ENCODE assay signal across 8 mouse cellular contexts in the genomic region with DNA sequence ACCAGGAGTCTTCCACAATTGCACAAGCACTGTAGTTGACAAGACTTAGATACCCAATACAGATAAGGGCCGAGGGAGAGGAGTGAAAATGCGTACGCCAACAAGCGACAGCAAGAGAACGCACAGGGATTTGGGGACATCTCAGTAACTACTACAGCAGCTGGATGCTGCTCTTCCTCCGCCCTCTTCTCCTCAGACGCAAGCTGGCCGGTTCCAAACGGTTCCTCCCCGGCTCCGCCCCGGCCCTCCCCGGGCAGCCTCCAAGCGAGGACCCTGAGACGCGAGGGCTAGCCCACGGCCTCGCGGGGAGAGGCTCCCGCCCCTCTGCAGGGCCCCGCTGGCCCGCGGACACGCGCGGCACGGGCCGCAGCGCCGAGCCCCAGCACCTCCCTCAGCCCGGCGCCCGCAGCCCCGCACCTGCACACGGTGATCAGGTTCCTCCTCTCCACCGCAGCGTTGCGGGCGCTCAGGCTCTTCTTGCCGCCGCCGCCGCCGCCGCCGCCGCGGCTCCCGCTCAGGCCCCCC. TPM values are rescaled to one million over a fixed set of nuclear protein-coding genes. Genes with fewer than 3 reads are reported as not detected.
DNase-seq lines count a peak whose midpoint lies in the region; ATAC-seq and TF ChIP-seq lines count a peak whose summit lies in the region.

No protein-coding gene starts in this region.

- TF ChIP-seq POLR2A in brain, embryonic 14.5 days (IDR thresholded peaks at IDR 0.05; ENCODE audit: borderline replicate concordance, extremely low read depth, insufficient read depth, insufficient read length, poor library complexity, severe bottlenecking): 0 out of 2 replicates have a peak, but pooled peaks have one; percentile 24
- TF ChIP-seq POLR2A in liver, adult 2 months (IDR thresholded peaks at IDR 0.05; ENCODE audit: extremely low read depth, insufficient read depth, low read length): no peak

- no peaks in the 10 kb centered on the region for H3K9me3 ChIP-seq in forebrain, embryonic 10.5 days
- no peaks in the 10 kb centered on the region for H3K9me3 ChIP-seq in heart, embryonic 16.5 days (replicated peaks; ENCODE audit: control insufficient read depth, low read length)
- H3K9me3 ChIP-seq in midbrain, postnatal 0 days (ENCODE audit: low read length): no peaks in the 10 kb centered on the region

- TF ChIP-seq CTCF in brain, embryonic 14.5 days (IDR thresholded peaks at IDR 0.05; ENCODE audit: borderline replicate concordance, extremely low read depth, insufficient read depth, insufficient read length): no peak
- TF ChIP-seq CTCF in liver, adult 2 months (IDR thresholded peaks at IDR 0.05; ENCODE audit: low read depth, low read length): no peak
- TF ChIP-seq CTCF in midbrain, postnatal 0 days (IDR thresholded peaks at IDR 0.05): no peak

- peaks cover 7% of the 10 kb centered on the region; the same call in 1 of the 2 replicates for H3K27me3 ChIP-seq in forebrain, embryonic 10.5 days (ENCODE audit: poor library complexity, severe bottlenecking)
- H3K27me3 ChIP-seq in heart, embryonic 16.5 days (ENCODE audit: control insufficient read depth, insufficient read depth, low read length): no peaks in the 10 kb centered on the region; the same call in 1 of the 2 replicates
- H3K27me3 ChIP-seq in liver, adult 2 months (ENCODE audit: control insufficient read depth, insufficient read depth, low read length): no peaks in the 10 kb centered on the region
- no peaks in the 10 kb centered on the region for H3K27me3 ChIP-seq in midbrain, postnatal 0 days (ENCODE audit: insufficient read depth, low read length)
- H3K27me3 ChIP-seq in splenic B cell, adult 2 months (ENCODE audit: control insufficient read depth, insufficient read depth, low read length, poor library complexity, severe bottlenecking): no peaks in the 10 kb centered on the region

- peak overlapping the region; percentile 93 for H3K4me3 ChIP-seq in forebrain, embryonic 10.5 days
- H3K4me3 ChIP-seq in heart, embryonic 16.5 days (ENCODE audit: low read length): peak overlapping the region; percentile 89
- H3K4me3 ChIP-seq in liver, adult 2 months (ENCODE audit: insufficient read depth, low read depth, low read length): peak overlapping the region; percentile 95
- H3K4me3 ChIP-seq in midbrain, postnatal 0 days (ENCODE audit: low read depth, low read length): peak overlapping the region; percentile 95

- ATAC-seq in heart, embryonic 16.5 days (replicated peaks; ENCODE audit: extremely low read depth, insufficient read depth, low FRiP score): peak; percentile 38
- peak; percentile 78 for ATAC-seq in midbrain, postnatal 0 days (ENCODE audit: low FRiP score)

- H3K79me2 ChIP-seq in liver, adult 2 months (ENCODE audit: control insufficient read depth, insufficient read depth, low read length): no peaks in the 10 kb centered on the region

- peak overlapping the region; percentile 100 for H3K4me2 ChIP-seq in heart, embryonic 16.5 days (ENCODE audit: low read depth, low read length)
- H3K4me2 ChIP-seq in midbrain, postnatal 0 days (ENCODE audit: low read depth, low read length, poor library complexity, severe bottlenecking): peak overlapping the region; percentile 75

- peak overlapping the region; percentile 77 for H3K9ac ChIP-seq in heart, embryonic 16.5 days (ENCODE audit: low read length)
- peak overlapping the region; percentile 75 for H3K9ac ChIP-seq in liver, adult 2 months (ENCODE audit: low read depth, low read length)
- peak overlapping the region; percentile 99 for H3K9ac ChIP-seq in midbrain, postnatal 0 days (replicated peaks; ENCODE audit: low read length, poor library complexity, severe bottlenecking)

- peak; percentile 71 for DNase-seq in CD4-positive, CD25-positive, alpha-beta regulatory T cell, adult 2 months (ENCODE audit: low read depth, low spot score)
- DNase-seq in brain, embryonic 14.5 days (ENCODE audit: low read depth): peak; percentile 79
- DNase-seq in forebrain, embryonic 10.5 days (ENCODE audit: extremely low spot score, low spot score): peak; percentile 49
- peak; percentile 46 for DNase-seq in kidney, postnatal 14 days
- peak; percentile 58 for DNase-seq in liver, adult 2 months (ENCODE audit: extremely low read depth, low read depth, low spot score)
- DNase-seq in midbrain, postnatal 0 days (ENCODE audit: low spot score): peak; percentile 71
- peak; percentile 53 for DNase-seq in splenic B cell, adult 2 months (ENCODE audit: low read depth, low spot score)

- H3K36me3 ChIP-seq in forebrain, embryonic 10.5 days (replicated peaks): no peaks in the 10 kb centered on the region
- no peaks in the 10 kb centered on the region for H3K36me3 ChIP-seq in heart, embryonic 16.5 days (ENCODE audit: control insufficient read depth, insufficient read depth)
- H3K36me3 ChIP-seq in liver, adult 2 months (ENCODE audit: control insufficient read depth, insufficient read depth, low read length): no peaks in the 10 kb centered on the region
- no peaks in the 10 kb centered on the region for H3K36me3 ChIP-seq in midbrain, postnatal 0 days (ENCODE audit: insufficient read depth, low read length)
- no peaks in the 10 kb centered on the region for H3K36me3 ChIP-seq in splenic B cell, adult 2 months (ENCODE audit: control insufficient read depth, insufficient read depth, low read length, poor library complexity, severe bottlenecking)

- H3K27ac ChIP-seq in forebrain, embryonic 10.5 days: peak overlapping the region; percentile 88
- no peak overlapping the region for H3K27ac ChIP-seq in heart, embryonic 16.5 days (ENCODE audit: low read length)
- no peak overlapping the region for H3K27ac ChIP-seq in liver, adult 2 months (replicated peaks; ENCODE audit: insufficient read depth, low read depth, low read length)
- peak overlapping the region; percentile 90 for H3K27ac ChIP-seq in midbrain, postnatal 0 days (ENCODE audit: low read depth, low read length)

- peaks cover 12% of the 10 kb centered on the region for H3K4me1 ChIP-seq in forebrain, embryonic 10.5 days
- H3K4me1 ChIP-seq in heart, embryonic 16.5 days (ENCODE audit: control insufficient read depth, insufficient read depth, low read length): peaks cover 2% of the 10 kb centered on the region; the same call in 1 of the 2 replicates
- no peaks in the 10 kb centered on the region for H3K4me1 ChIP-seq in liver, adult 2 months (ENCODE audit: control insufficient read depth, insufficient read depth, low read length)
- H3K4me1 ChIP-seq in midbrain, postnatal 0 days (ENCODE audit: insufficient read depth, low read length): no peaks in the 10 kb centered on the region

- WGBS in forebrain, embryonic 10.5 days: 0% methylated on average over 39 of the region's 49 CpGs
- under 1% methylated on average over 49 of the region's 49 CpGs for WGBS in heart, embryonic 16.5 days
- WGBS in liver, adult 2 months: under 1% methylated on average over 45 of the region's 49 CpGs
- WGBS in midbrain, postnatal 0 days: under 1% methylated on average over 31 of the region's 49 CpGs

RNA-seq across cellular contexts. Expression of a gene that starts 0.6 kb away (rescaled TPM):
- 28.8 and 37.1 TPM in 2 replicates for polyA plus RNA-seq in brain, embryonic 14.5 days (2012; rRNA removed)
- 4.7 and 5.0 TPM in 2 replicates for polyA plus RNA-seq in forebrain, embryonic 10.5 days (2016; fragmentation: Nextera tagmentation; extraction: Ambion mirVana)
- polyA plus RNA-seq in heart, embryonic 16.5 days (2015; fragmentation: Nextera tagmentation; extraction: Ambion mirVana): 0.97 and 1.3 TPM in 2 replicates
- total RNA-seq in liver, adult 2 months (2014; rRNA removed): 0.55 and 0.81 TPM in 2 replicates
- 0.06 and 0.21 TPM in 2 replicates for polyA plus RNA-seq in liver, adult 2 months (2012; rRNA removed)
- 68.0 and 81.7 TPM in 2 replicates for total RNA-seq in midbrain, postnatal 0 days (2014; rRNA removed)
- 36.1 and 38.5 TPM in 2 replicates for polyA plus RNA-seq in midbrain, postnatal 0 days (2015; fragmentation: Nextera tagmentation; extraction: Ambion mirVana)

RNA-seq across cellular contexts. Expression of a gene that starts 37.7 kb away (rescaled TPM):
- 2.4 and 4.5 TPM in 2 replicates for polyA plus RNA-seq in brain, embryonic 14.5 days (2012; rRNA removed)
- polyA plus RNA-seq in forebrain, embryonic 10.5 days (2016; fragmentation: Nextera tagmentation; extraction: Ambion mirVana): 0.12 and 0.35 TPM in 2 replicates
- 0.94 and 1.1 TPM in 2 replicates for polyA plus RNA-seq in heart, embryonic 16.5 days (2015; fragmentation: Nextera tagmentation; extraction: Ambion mirVana)
- 8.9 and 12.5 TPM in 2 replicates for total RNA-seq in liver, adult 2 months (2014; rRNA removed)
- polyA plus RNA-seq in liver, adult 2 months (2012; rRNA removed): 2.1 and 2.2 TPM in 2 replicates
- 4.5 and 6.9 TPM in 2 replicates for total RNA-seq in midbrain, postnatal 0 days (2014; rRNA removed)
- polyA plus RNA-seq in midbrain, postnatal 0 days (2015; fragmentation: Nextera tagmentation; extraction: Ambion mirVana): 3.2 and 3.6 TPM in 2 replicates

Comparison
In these comparisons a context has a peak if more than half of its experiments do, and no peak if none do; other contexts are left out.
1. H3K27ac ChIP-seq: peak in forebrain, embryonic 10.5 days (single experiment) and midbrain, postnatal 0 days (single experiment); none in heart, embryonic 16.5 days (single experiment) and liver, adult 2 months (single experiment).
2. Peak in every context shown above with its lines, with median percentiles within 50 percentile points of each other: DNase-seq, H3K4me3 ChIP-seq and H3K9ac ChIP-seq.